Mouse (Mus musculus) lung, postnatal 0 days (tissue): ENCODE results near the gene Gm20388.

Source experiments
- CTCF ChIP-seq: IDR thresholded peaks from 2 replicates; pipeline ENCODE4 v1.5.1; 2016; ENCODE audit warnings: antibody characterized with exemption, mild to moderate bottlenecking
- EP300 ChIP-seq: IDR thresholded peaks from 2 replicates; pipeline ENCODE4 v1.6.1; 2016; ENCODE audit warnings: antibody characterized with exemption, mild to moderate bottlenecking, control low read depth

DNA sequence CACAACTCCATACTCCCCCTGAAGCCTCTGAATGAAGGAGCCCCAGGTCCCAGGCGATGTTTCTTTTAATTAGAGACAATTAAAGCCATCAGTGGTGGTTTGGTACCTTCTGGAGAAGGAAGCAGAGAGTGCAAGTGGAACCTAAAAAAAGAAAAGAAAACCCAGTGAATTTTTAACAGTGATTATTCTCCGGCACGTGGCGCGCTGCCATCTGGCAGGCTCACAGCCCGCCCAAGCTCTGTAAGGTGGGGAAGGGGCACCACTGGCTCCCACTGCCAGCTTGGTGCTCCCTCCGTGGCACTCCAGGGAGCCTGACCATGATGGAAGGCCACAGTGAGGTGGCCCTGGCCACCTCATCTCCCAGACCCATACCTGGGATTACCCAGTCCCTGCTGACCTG is 522.5 kb downstream of the Gm20388 start:
- TF ChIP-seq CTCF: no peak
- TF ChIP-seq EP300: no peak
